Mouse (Mus musculus): ENCODE measurements at regions not wholly inside any gene's neighbourhood (a gene's known extent, or its start where the extent isn't known, plus 50 kb on each side); places are given as distances from the start of the nearest gene placed in this dataset.

DNA sequence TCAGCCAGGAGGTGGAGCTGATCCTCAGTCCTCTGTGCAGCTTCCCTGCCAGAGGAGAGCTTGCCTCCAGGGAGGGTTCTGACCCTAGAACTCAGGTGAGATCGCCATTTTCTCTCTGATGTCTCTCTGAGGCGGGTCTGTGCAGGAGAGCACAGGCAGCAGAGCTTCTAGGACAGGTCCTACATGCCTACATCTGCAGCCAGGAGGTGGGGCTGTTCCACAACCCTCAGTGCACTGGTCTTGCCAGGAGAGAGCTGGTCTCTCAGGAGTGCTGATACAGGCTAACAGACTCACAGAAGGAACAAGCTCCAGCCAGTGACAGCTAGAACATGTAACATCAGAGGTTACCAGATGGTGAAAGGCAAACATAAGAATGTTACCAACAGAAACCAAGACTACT lies 165.4 kb downstream of the Tmem17 start:
- H3K9ac ChIP-seq (ENCODE audit: low read length), result no peak overlapping the region
- 35% methylated on average over 2 of the region's 2 CpGs for WGBS
- H3K36me3 ChIP-seq (ENCODE audit: control insufficient read depth, insufficient read depth, low read length), result no peaks in the 10 kb centered on the region
- H3K4me2 ChIP-seq (ENCODE audit: low read depth, low read length), result no peak overlapping the region
- no peaks in the 10 kb centered on the region for H3K9me3 ChIP-seq (ENCODE audit: control insufficient read depth, low read length)
- H3K27me3 ChIP-seq (ENCODE audit: control insufficient read depth, insufficient read depth, low read depth, low read length), result no peaks in the 10 kb centered on the region
- no peak overlapping the region for H3K4me3 ChIP-seq (ENCODE audit: low read length)
- H3K27ac ChIP-seq (ENCODE audit: low read length), result no peak overlapping the region
- no peak; the same call in 1 of the 2 replicates for ATAC-seq (ENCODE audit: low read depth)
- H3K4me1 ChIP-seq (replicated peaks; ENCODE audit: control insufficient read depth, insufficient read depth, low read length), result no peaks in the 10 kb centered on the region

DNA sequence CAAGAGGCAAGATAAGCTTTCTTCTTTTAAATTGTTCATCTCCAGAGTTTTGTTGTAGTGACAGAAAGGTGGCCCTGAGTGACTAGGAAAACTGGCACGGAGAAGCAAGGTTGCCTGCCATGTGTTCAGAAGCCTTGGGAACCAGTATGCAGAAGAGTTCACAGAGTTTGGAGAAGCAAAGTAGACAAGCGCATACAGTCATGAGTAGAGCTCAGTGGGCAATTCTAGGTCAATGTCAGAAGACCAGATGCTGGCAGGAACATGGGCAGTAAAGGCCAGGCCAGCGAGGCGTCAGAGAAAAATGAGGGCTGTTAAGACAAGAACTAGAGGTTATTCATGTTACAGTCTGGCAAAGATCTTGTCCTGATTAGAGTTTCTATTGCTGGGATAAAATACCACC lies 172.7 kb downstream of the Tmem17 start:
- Histone ChIP-seq H3K27me3 (ENCODE audit: control insufficient read depth, insufficient read depth, low read depth, low read length) (no peaks in the 10 kb centered on the region), H3K4me1 (replicated peaks; ENCODE audit: control insufficient read depth, insufficient read depth, low read length) (no peaks in the 10 kb centered on the region), H3K9ac (ENCODE audit: low read length) (no peak overlapping the region), H3K9me3 (ENCODE audit: control insufficient read depth, low read length) (no peaks in the 10 kb centered on the region), H3K4me2 (ENCODE audit: low read depth, low read length) (no peak overlapping the region), H3K27ac (ENCODE audit: low read length) (no peak overlapping the region), H3K36me3 (ENCODE audit: control insufficient read depth, insufficient read depth, low read length) (no peaks in the 10 kb centered on the region), H3K4me3 (ENCODE audit: low read length) (no peak overlapping the region)
- no peak for ATAC-seq (ENCODE audit: low read depth)
- 90% methylated on average over 4 of the region's 4 CpGs for WGBS

- H3K27ac ChIP-seq (ENCODE audit: low read length), result no peak overlapping the region
- H3K36me3 ChIP-seq (ENCODE audit: control insufficient read depth, insufficient read depth, low read length), result no peaks in the 10 kb centered on the region
- no peak overlapping the region for H3K4me3 ChIP-seq (ENCODE audit: low read length)
- WGBS, result 86% methylated on average over 3 of the region's 3 CpGs
- ATAC-seq (ENCODE audit: low read depth), result no peak
- H3K9me3 ChIP-seq (ENCODE audit: control insufficient read depth, low read length), result no peaks in the 10 kb centered on the region
- H3K27me3 ChIP-seq (ENCODE audit: control insufficient read depth, insufficient read depth, low read depth, low read length), result no peaks in the 10 kb centered on the region
- no peak overlapping the region for H3K9ac ChIP-seq (ENCODE audit: low read length)
- H3K4me2 ChIP-seq (ENCODE audit: low read depth, low read length), result no peak overlapping the region
- no peaks in the 10 kb centered on the region for H3K4me1 ChIP-seq (replicated peaks; ENCODE audit: control insufficient read depth, insufficient read depth, low read length)
Measured at GRCm38 (mm10) chr11:22690829-22691228, 169.9 kb downstream of the B3gnt2 start.

GRCm38 (mm10) chr11:22692281-22692857 lies 168.4 kb downstream of the B3gnt2 start:
- no peak overlapping the region for H3K4me2 ChIP-seq (ENCODE audit: low read depth, low read length)
- H3K4me1 ChIP-seq (replicated peaks; ENCODE audit: control insufficient read depth, insufficient read depth, low read length), result no peaks in the 10 kb centered on the region
- H3K9me3 ChIP-seq (ENCODE audit: control insufficient read depth, low read length), result no peaks in the 10 kb centered on the region
- no peaks in the 10 kb centered on the region for H3K27me3 ChIP-seq (ENCODE audit: control insufficient read depth, insufficient read depth, low read depth, low read length)
- no peak overlapping the region for H3K9ac ChIP-seq (ENCODE audit: low read length)
- no peak overlapping the region for H3K4me3 ChIP-seq (ENCODE audit: low read length)
- no peak overlapping the region for H3K27ac ChIP-seq (ENCODE audit: low read length)
- H3K36me3 ChIP-seq (ENCODE audit: control insufficient read depth, insufficient read depth, low read length), result no peaks in the 10 kb centered on the region
- ATAC-seq (ENCODE audit: low read depth), result no peak
- WGBS, result 80% methylated on average over 5 of the region's 5 CpGs

GRCm38 (mm10) chr11:22692941-22693341 lies 167.8 kb downstream of the B3gnt2 start:
- no peak; the same call in 1 of the 2 replicates for ATAC-seq (ENCODE audit: low read depth)
- H3K27me3 ChIP-seq (ENCODE audit: control insufficient read depth, insufficient read depth, low read depth, low read length), result no peaks in the 10 kb centered on the region
- WGBS, result 21% methylated on average over 1 of the region's 1 CpGs

GRCm38 (mm10) chr11:22693376-22693775 lies 167.4 kb downstream of the B3gnt2 start:
- ATAC-seq (ENCODE audit: low read depth), result no peak
- H3K36me3 ChIP-seq (ENCODE audit: control insufficient read depth, insufficient read depth, low read length), result no peaks in the 10 kb centered on the region
- WGBS, result 77% methylated on average over 2 of the region's 2 CpGs
- no peak overlapping the region for H3K9ac ChIP-seq (ENCODE audit: low read length)
- H3K4me2 ChIP-seq (ENCODE audit: low read depth, low read length), result no peak overlapping the region
- no peaks in the 10 kb centered on the region for H3K9me3 ChIP-seq (ENCODE audit: control insufficient read depth, low read length)
- H3K27ac ChIP-seq (ENCODE audit: low read length), result no peak overlapping the region
- H3K27me3 ChIP-seq (ENCODE audit: control insufficient read depth, insufficient read depth, low read depth, low read length), result no peaks in the 10 kb centered on the region
- no peaks in the 10 kb centered on the region for H3K4me1 ChIP-seq (replicated peaks; ENCODE audit: control insufficient read depth, insufficient read depth, low read length)
- no peak overlapping the region for H3K4me3 ChIP-seq (ENCODE audit: low read length)

More at GRCm38 (mm10) chr11:22692941-22693341, 167.8 kb downstream of the B3gnt2 start:
- Histone ChIP-seq H3K4me2 (ENCODE audit: low read depth, low read length) (no peak overlapping the region), H3K36me3 (ENCODE audit: control insufficient read depth, insufficient read depth, low read length) (no peaks in the 10 kb centered on the region), H3K4me3 (ENCODE audit: low read length) (no peak overlapping the region), H3K9me3 (ENCODE audit: control insufficient read depth, low read length) (no peaks in the 10 kb centered on the region), H3K4me1 (replicated peaks; ENCODE audit: control insufficient read depth, insufficient read depth, low read length) (no peaks in the 10 kb centered on the region), H3K9ac (ENCODE audit: low read length) (no peak overlapping the region), H3K27ac (ENCODE audit: low read length) (no peak overlapping the region)

GRCm38 (mm10) chr11:22693984-22694383 lies 166.8 kb downstream of the B3gnt2 start:
- Histone ChIP-seq H3K36me3 (ENCODE audit: control insufficient read depth, insufficient read depth, low read length) (no peaks in the 10 kb centered on the region), H3K4me1 (replicated peaks; ENCODE audit: control insufficient read depth, insufficient read depth, low read length) (no peaks in the 10 kb centered on the region), H3K4me3 (ENCODE audit: low read length) (no peak overlapping the region), H3K27ac (ENCODE audit: low read length) (no peak overlapping the region), H3K4me2 (ENCODE audit: low read depth, low read length) (no peak overlapping the region), H3K9ac (ENCODE audit: low read length) (no peak overlapping the region), H3K27me3 (ENCODE audit: control insufficient read depth, insufficient read depth, low read depth, low read length) (no peaks in the 10 kb centered on the region), H3K9me3 (ENCODE audit: control insufficient read depth, low read length) (no peaks in the 10 kb centered on the region)
- ATAC-seq (ENCODE audit: low read depth), result no peak
- 73% methylated on average over 2 of the region's 2 CpGs for WGBS

GRCm38 (mm10) chr11:22694829-22695228 lies 165.9 kb downstream of the B3gnt2 start:
- Histone ChIP-seq H3K27me3 (ENCODE audit: control insufficient read depth, insufficient read depth, low read depth, low read length) (no peaks in the 10 kb centered on the region), H3K4me1 (replicated peaks; ENCODE audit: control insufficient read depth, insufficient read depth, low read length) (no peaks in the 10 kb centered on the region), H3K9me3 (ENCODE audit: control insufficient read depth, low read length) (no peaks in the 10 kb centered on the region), H3K27ac (ENCODE audit: low read length) (no peak overlapping the region), H3K9ac (ENCODE audit: low read length) (no peak overlapping the region), H3K36me3 (ENCODE audit: control insufficient read depth, insufficient read depth, low read length) (no peaks in the 10 kb centered on the region), H3K4me2 (ENCODE audit: low read depth, low read length) (no peak overlapping the region), H3K4me3 (ENCODE audit: low read length) (no peak overlapping the region)
- 53% methylated on average over 5 of the region's 5 CpGs for WGBS
- ATAC-seq (ENCODE audit: low read depth), result no peak

GRCm38 (mm10) chr11:22695237-22695636 lies 165.5 kb downstream of the B3gnt2 start:
- ATAC-seq (ENCODE audit: low read depth), result no peak
- H3K27ac ChIP-seq (ENCODE audit: low read length), result no peak overlapping the region
- no peaks in the 10 kb centered on the region for H3K27me3 ChIP-seq (ENCODE audit: control insufficient read depth, insufficient read depth, low read depth, low read length)
- no peak overlapping the region for H3K4me2 ChIP-seq (ENCODE audit: low read depth, low read length)
- H3K9ac ChIP-seq (ENCODE audit: low read length), result no peak overlapping the region
- H3K9me3 ChIP-seq (ENCODE audit: control insufficient read depth, low read length), result no peaks in the 10 kb centered on the region
- no peaks in the 10 kb centered on the region for H3K36me3 ChIP-seq (ENCODE audit: control insufficient read depth, insufficient read depth, low read length)
- WGBS, result 85% methylated on average over 1 of the region's 1 CpGs
- no peak overlapping the region for H3K4me3 ChIP-seq (ENCODE audit: low read length)
- no peaks in the 10 kb centered on the region for H3K4me1 ChIP-seq (replicated peaks; ENCODE audit: control insufficient read depth, insufficient read depth, low read length)
